Mouse (Mus musculus) liver, embryonic 14.5 days (tissue): ENCODE results near the gene Sardh.

Experiments
- CTCF ChIP-seq: IDR thresholded peaks from 2 replicates; pipeline ENCODE4 v1.5.1; 2016; ENCODE audit warnings: antibody characterized with exemption, low read depth, control low read depth
- EP300 ChIP-seq: IDR thresholded peaks from 2 replicates; pipeline ENCODE4 v1.6.1; 2016; ENCODE audit warnings: antibody characterized with exemption, low read depth

DNA sequence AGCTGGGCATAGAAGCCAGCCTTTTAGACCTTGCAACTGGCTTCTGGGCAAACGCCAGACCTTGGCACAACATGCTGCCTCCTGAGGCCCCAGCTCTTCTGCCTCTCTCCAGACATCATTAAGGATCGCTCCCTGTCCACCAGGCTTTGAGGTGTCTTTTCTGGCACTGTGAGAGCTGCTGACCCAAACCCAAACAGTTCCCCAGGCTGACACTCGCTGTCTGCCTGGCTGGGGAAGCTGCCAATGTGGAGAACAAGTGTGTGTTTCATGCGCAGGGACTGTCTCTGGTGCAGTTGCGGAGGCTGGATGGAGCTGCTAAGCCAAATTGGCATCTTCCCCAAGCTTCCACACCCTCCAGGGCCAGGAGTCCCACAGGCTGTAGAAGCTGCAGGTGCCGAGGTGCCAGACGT lies 25.1 kb downstream of the Sardh start:
- no peak for TF ChIP-seq EP300
- TF ChIP-seq CTCF = no peak
